Mouse (Mus musculus): ENCODE measurements at regions not wholly inside any gene's neighbourhood (a gene's known extent, or its start where the extent isn't known, plus 50 kb on each side); places are given as distances from the start of the nearest gene placed in this dataset.

GRCm38 (mm10) chr12:25353402-25353896, 256.5 kb upstream of the Id2 start:
- Histone ChIP-seq H3K27ac (no peak overlapping the region), H3K4me3 (no peak overlapping the region)
- TF ChIP-seq CTCF (IDR thresholded peaks at IDR 0.05) = no peak
- no peak for DNase-seq
- intact Hi-C loops (cut with DNase I) = no loop called here

- DNase-seq = no peak
- Histone ChIP-seq H3K4me3 (no peak overlapping the region), H3K27ac (no peak overlapping the region)
- intact Hi-C loops (cut with DNase I) = no loop called here
- TF ChIP-seq CTCF (IDR thresholded peaks at IDR 0.05) = no peak
Observed at GRCm38 (mm10) chr12:25352160-25352559, 255.2 kb upstream of the Id2 start.

DNA sequence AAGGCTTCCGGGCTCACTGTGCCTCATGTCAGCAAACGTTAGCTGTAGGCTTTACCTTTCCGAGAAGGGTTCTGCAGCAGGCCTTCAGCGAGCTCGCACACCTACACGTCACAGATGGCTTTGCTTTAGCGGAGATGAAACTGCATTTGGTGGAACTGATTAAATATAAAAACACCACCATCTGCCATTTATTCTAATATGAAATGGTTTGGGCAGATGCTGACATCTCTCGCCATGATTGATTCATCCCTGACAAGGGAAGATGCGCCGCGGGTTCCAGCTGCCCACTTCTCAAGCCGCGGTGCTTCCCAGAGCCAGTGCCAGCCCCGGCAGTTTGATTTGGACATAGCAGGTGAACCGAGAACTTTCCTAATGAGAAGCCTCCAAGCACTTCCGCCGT, 247.4 kb upstream of the Id2 start:
- no peak overlapping the region for H3K4me3 ChIP-seq
- DNase-seq = no peak
- intact Hi-C loops (cut with DNase I) = no loop called here
- no peak overlapping the region for H3K27ac ChIP-seq
- TF ChIP-seq CTCF (IDR thresholded peaks at IDR 0.05) = no peak

DNA sequence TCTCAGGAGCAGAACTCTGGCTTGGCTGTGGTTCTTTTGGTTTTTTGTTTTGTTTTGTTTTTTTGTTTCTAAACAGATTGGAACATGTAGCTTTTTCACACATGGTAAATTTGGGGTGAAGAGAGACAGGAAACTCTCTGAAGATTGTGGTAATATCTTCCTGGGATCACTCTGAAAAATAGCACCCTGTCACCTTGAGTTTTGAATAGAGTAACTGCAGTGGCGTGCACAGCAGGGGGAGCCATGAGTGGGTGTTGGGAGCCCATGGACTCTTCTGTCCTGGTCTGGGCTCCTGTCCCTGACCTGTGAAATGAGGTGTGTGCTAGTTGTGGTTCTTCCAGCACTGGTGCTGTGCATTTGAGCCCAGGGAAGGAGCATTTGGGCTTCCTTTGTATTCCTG, 241.8 kb upstream of the Id2 start:
- DNase-seq = no peak
- Histone ChIP-seq H3K27ac (no peak overlapping the region), H3K4me3 (no peak overlapping the region)
- intact Hi-C loops (cut with DNase I) = no loop called here
- no peak for TF ChIP-seq CTCF (IDR thresholded peaks at IDR 0.05)

DNA sequence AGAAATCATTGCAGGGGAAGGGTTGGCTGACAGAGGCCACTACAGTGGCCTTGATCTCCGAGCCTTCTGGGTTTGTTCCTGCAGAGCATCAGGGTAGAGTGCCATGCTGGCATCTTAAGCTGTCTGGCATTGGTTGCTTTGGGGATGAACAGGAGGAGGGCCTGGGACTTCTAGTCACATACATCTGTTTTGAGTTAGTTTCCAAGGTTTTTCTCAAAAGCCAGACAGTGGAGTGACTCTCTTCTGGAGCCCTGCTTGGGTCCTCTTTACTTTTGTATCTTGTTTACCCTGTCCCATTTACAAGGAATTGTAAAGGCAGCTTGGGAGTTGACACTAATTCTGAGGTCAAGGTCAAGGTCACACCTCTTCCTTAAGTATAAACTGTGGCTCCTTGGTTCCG, 239.0 kb upstream of the Id2 start:
- intact Hi-C loops (cut with DNase I) = no loop called here
- no peak for TF ChIP-seq CTCF (IDR thresholded peaks at IDR 0.05)
- Histone ChIP-seq H3K27ac (no peak overlapping the region), H3K4me3 (no peak overlapping the region)
- no peak for DNase-seq

GRCm38 (mm10) chr12:25335069-25335468, 238.1 kb upstream of the Id2 start:
- no peak overlapping the region for H3K27ac ChIP-seq
- DNase-seq = no peak
- TF ChIP-seq CTCF (IDR thresholded peaks at IDR 0.05) = no peak
- no peak overlapping the region for H3K4me3 ChIP-seq
- intact Hi-C loops (cut with DNase I) = no loop called here

DNA sequence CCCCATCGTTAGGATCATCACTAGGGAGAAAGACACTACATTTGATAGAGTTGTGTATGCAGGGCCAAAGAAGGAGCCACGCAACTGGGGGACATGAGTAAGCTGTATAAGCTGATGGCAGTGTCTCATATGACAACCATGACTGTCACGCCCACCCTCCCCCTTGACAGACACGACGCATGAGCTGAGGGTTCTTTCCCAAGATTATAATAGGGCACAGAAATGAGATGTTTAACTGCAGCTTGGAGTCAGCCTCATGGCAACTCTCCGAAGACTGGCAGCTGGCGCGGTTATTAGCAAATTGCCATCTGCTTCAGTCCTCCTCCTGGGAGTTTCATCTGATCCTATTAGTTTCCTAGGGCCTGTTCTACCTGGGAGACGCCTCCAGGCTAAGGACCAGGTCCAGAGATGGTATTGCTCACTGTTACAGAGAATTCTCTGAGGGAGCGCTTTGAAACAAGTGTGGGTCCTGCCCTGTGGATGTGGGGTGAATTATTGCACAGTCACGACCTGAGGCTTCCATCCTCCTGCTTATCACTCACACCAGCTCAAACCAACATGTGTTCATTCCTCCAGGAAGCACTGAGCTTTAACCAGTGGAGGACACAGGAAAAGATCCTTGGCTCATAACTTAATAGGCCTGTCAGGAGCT, 235.6 kb upstream of the Id2 start:
- intact Hi-C loops (cut with DNase I) = no loop called here
- TF ChIP-seq CTCF (IDR thresholded peaks at IDR 0.05) = no peak
- Histone ChIP-seq H3K4me3 (no peak overlapping the region), H3K27ac (no peak overlapping the region)
- no peak for DNase-seq

DNA sequence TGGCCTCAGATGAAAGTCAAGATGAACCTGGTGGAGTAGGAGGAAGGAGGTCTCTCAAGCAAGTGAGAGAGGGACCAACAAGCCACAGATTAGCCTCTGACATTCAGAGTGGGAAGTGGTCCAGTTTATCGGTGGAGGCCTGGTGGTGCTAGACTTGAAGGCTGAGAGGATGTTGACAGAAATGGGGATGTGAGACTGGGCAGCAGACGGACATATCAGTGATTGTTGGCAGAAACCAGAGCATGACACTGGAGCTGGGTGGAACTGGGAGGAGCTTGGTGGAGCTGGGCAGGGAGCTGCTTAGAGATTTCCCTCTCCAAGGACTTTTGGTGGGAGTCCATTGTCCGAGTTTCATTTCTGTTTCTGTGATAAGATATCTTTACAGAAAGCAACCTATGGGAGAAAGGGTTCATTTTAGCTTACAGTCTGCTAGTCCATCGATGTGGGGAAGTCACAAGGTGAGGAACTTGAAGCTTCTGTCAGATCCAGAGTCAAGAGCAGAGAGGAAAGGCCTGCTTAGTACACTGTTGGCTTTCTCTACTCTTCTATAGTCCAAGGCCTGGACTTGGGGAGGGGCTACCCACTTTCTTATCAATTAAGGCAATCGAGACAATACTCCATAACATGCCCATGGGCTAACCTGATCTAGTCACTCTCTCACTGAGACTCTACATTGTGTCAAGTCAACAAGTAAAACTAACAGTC, 233.2 kb upstream of the Id2 start:
- TF ChIP-seq CTCF (IDR thresholded peaks at IDR 0.05) = no peak
- H3K27ac ChIP-seq = no peak overlapping the region
- intact Hi-C loops (cut with DNase I) = no loop called here
- H3K4me3 ChIP-seq = no peak overlapping the region
- no peak for DNase-seq

DNA sequence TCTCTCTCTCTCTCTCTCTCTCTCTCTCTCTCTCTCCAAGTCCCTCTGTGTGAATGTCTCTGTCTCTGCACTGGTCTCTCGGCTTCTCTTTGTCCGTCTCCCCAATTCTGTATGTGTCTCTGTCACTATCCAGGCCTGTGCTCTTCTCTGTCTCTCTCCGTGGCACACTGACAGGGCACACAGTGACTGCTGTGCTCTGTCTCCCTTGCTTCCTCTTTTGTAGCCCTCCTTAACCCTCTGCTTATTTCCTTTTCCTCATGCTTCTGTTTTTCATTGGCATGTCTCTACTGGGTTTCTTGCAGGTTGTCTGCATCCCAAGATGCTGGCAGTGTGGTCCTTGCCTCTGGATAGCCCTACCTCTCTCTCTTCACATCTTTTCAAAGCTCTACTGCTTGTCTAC, 229.0 kb upstream of the Id2 start:
- H3K27ac ChIP-seq = no peak overlapping the region
- no peak for DNase-seq
- H3K4me3 ChIP-seq = no peak overlapping the region
- TF ChIP-seq CTCF (IDR thresholded peaks at IDR 0.05) = no peak
- intact Hi-C loops (cut with DNase I) = no loop called here

GRCm38 (mm10) chr12:25323171-25323570, 226.2 kb upstream of the Id2 start:
- intact Hi-C loops (cut with DNase I) = no loop called here
- Histone ChIP-seq H3K4me3 (no peak overlapping the region), H3K27ac (no peak overlapping the region)
- DNase-seq = no peak
- no peak for TF ChIP-seq CTCF (IDR thresholded peaks at IDR 0.05)

DNA sequence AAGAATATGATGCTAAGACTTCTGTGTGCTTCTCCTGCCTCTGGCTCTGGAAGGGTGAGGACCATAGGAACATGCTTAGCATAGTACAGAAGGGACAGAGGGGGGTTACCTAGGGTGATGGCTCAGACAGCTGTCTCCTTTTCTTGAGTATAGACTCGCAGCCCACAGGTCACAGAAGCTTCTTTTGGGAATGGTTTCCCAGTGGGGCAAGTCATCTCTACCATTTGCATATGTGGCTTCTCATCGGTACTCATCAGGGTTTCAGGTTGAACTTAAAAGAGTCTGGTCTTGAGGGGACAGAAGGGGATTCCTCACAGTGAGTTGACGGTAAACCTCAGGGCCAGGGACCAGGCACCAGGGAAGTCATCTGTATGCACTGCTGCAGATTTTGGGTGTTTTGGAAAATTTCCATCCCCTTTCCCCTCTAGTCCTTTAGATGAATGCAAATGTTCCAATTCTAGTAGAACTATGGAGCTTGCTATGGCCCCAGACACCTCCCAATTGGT, 223.4 kb upstream of the Id2 start:
- intact Hi-C loops (cut with DNase I) = no loop called here
- TF ChIP-seq CTCF (IDR thresholded peaks at IDR 0.05) = no peak
- H3K27ac ChIP-seq = no peak overlapping the region
- DNase-seq = no peak
- H3K4me3 ChIP-seq = no peak overlapping the region

DNA sequence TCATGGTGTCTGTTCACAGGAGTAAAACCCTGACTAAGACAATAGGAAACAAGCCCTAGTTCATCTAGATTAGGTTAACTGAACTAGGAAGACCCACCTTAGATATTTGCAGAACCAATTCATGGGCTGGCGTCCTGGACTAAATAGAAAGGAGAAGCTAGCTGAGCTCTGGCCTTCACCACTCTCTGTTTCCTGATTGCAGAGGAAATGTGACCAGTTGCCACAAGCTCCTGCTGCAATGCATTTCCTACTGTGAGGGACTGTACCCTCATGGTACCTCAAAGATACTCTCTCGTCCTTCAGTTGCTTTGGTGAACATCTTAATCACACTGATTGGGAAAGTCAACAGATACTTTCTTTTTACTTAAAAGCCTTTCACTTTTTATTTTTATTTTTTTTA, 222.9 kb upstream of the Id2 start:
- no peak for TF ChIP-seq CTCF (IDR thresholded peaks at IDR 0.05)
- H3K4me3 ChIP-seq = no peak overlapping the region
- DNase-seq = no peak
- intact Hi-C loops (cut with DNase I) = no loop called here
- H3K27ac ChIP-seq = no peak overlapping the region

DNA sequence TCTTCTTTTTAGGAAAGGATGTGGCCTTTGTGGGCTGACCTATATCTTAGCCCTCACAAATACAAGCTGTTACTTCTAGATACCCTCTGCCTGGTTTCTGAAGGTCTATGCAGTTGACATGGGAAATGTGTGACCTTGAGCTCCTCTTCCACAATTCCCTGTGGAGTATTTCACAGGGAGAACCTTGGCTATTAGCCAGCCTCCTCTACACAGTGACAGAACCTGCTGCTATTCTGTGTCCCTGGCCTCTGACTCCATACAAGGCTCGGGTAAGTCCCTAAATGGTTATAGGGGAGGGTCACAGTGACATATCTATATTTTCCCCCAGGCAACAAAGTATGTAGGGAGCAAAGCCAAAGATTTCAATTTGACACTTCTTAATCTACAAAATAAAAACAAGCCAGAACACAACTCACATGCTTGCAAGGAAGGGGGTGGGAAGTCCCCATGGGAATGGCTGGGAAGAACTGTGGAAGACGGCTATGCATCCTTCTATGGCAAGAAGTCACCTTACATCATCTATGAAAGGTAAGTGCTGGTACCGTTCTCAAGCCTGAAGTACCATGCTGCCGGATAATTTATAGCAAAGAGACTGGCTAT, 221.2 kb upstream of the Id2 start:
- intact Hi-C loops (cut with DNase I) = no loop called here
- DNase-seq = no peak
- TF ChIP-seq CTCF (IDR thresholded peaks at IDR 0.05) = no peak
- Histone ChIP-seq H3K27ac (no peak overlapping the region), H3K4me3 (no peak overlapping the region)

Data from gastrocnemius, adult 2 months (tissue).